Mouse (Mus musculus): Measurements from ENCODE around the gene Mob3b. TPM values are rescaled to one million over a fixed set of nuclear protein-coding genes. Genes with fewer than 3 reads are reported as not detected.
A peak's percentile ranks its signal among the peaks of the same experiment; 100 is the strongest.
"Not testable (repeated sequence)": the region's sequence is repeated elsewhere in the genome, so short reads cannot be mapped to it uniquely, and the experiment has no call there.

The Mob3b gene
- total RNA-seq, 2 experiments from 2014 or later = 2.5 to 6.2 TPM

GRCm38 (mm10) chr4:34907026-34907425 is 250.3 kb downstream of the Mob3b start:
- no peak for ATAC-seq (replicated peaks; ENCODE audit: poor library complexity)

GRCm38 (mm10) chr4:34906151-34906550 is 251.1 kb downstream of the Mob3b start:
- ATAC-seq (replicated peaks; ENCODE audit: poor library complexity) = no peak

GRCm38 (mm10) chr4:34905396-34905795 is 251.9 kb downstream of the Mob3b start:
- peak; percentile 64; the same call in 1 of the 2 replicates for ATAC-seq (replicated peaks; ENCODE audit: poor library complexity)

- not testable (repeated sequence) for ATAC-seq (replicated peaks; ENCODE audit: poor library complexity)
Observed at GRCm38 (mm10) chr4:34901582-34901981, 255.7 kb downstream of the Mob3b start.

GRCm38 (mm10) chr4:34901166-34901565 is 256.1 kb downstream of the Mob3b start:
- no peak for ATAC-seq (replicated peaks; ENCODE audit: poor library complexity)

- ATAC-seq (replicated peaks; ENCODE audit: poor library complexity) = no peak
Observed at GRCm38 (mm10) chr4:34900155-34900554, 257.1 kb downstream of the Mob3b start.

GRCm38 (mm10) chr4:34899322-34899721 is 258.0 kb downstream of the Mob3b start:
- ATAC-seq (replicated peaks; ENCODE audit: poor library complexity) = no peak

Other genes starting within 250 kb of the Mob3b start
- gene Ifnk, start 5.4 kb downstream of the Mob3b start, total RNA-seq (2015) = not detected in 2 replicates
- not detected in 2 replicates for gene Ifnk, start 5.4 kb downstream of the Mob3b start, total RNA-seq (2017)
- 2.7 and 6.2 TPM in 2 replicates for gene C9orf72, start 68.7 kb upstream of the Mob3b start, total RNA-seq (2015)
- 3.0 and 3.9 TPM in 2 replicates for gene C9orf72, start 68.7 kb upstream of the Mob3b start, total RNA-seq (2017)